Mouse (Mus musculus) heart, postnatal 0 days (tissue): ENCODE measurements around the gene Pparg. TPM values are rescaled to one million over a fixed set of nuclear protein-coding genes. Genes with fewer than 3 reads are reported as not detected.
A peak's percentile ranks its signal among the peaks of the same experiment; 100 is the strongest.

Experiments used
- ATAC-seq: fragments of 200-750 bp; cut with Nextera tagmentation; 2 replicates; pipeline ENCODE4 v1.8.0; 2017; ENCODE audit warnings: low read depth, moderate number of reproducible peaks, moderate library complexity; ENCODE audit not compliant: insufficient read depth
- DNase-seq: peaks from one replicate; pipeline ENCODE4 v3.0.0-alpha.2; 2016; ENCODE audit warnings: low spot score
- H3K27ac ChIP-seq: fragments of 300-500 bp; sonication (generic); 2 replicates; pipeline ENCODE4 v1.5.1; 2014; ENCODE audit warnings: low read depth, mild to moderate bottlenecking
- H3K27me3 ChIP-seq: fragments of 300-500 bp; sonication (generic); 2 replicates; pipeline ENCODE4 v1.6.1; 2014; ENCODE audit warnings: low read length, mixed read lengths; ENCODE audit not compliant: control insufficient read depth, insufficient read depth
- H3K36me3 ChIP-seq: fragments of 300-500 bp; sonication (generic); replicated peaks from 2 replicates; pipeline ENCODE4 v1.6.1; 2014; ENCODE audit warnings: low read length, mixed read lengths; ENCODE audit not compliant: control insufficient read depth, insufficient read depth
- H3K4me1 ChIP-seq: fragments of 300-500 bp; sonication (generic); 2 replicates; pipeline ENCODE4 v1.6.1; 2014; ENCODE audit warnings: antibody characterized with exemption; ENCODE audit not compliant: control insufficient read depth, insufficient read depth
- H3K4me2 ChIP-seq: fragments of 300-500 bp; sonication (generic); 2 replicates; pipeline ENCODE4 v1.6.1; 2014; ENCODE audit warnings: low read depth, mild to moderate bottlenecking, low read length, moderate library complexity
- H3K4me3 ChIP-seq: fragments of 300-500 bp; sonication (generic); 2 replicates; pipeline ENCODE4 v1.5.1; 2014; ENCODE audit warnings: low read depth, low read length
- H3K9ac ChIP-seq: fragments of 300-500 bp; sonication (generic); replicated peaks from 2 replicates; pipeline ENCODE4 v1.6.1; 2014; ENCODE audit warnings: low read depth, low read length, mixed read lengths
- H3K9me3 ChIP-seq: fragments of 300-500 bp; sonication (generic); replicated peaks from 2 replicates; pipeline ENCODE4 v1.6.1; 2016; ENCODE audit warnings: low read length; ENCODE audit not compliant: control insufficient read depth
- CTCF ChIP-seq: IDR thresholded peaks from 2 replicates; pipeline ENCODE4 v1.5.1; 2016; ENCODE audit warnings: antibody characterized with exemption, control low read depth, low read depth
- EP300 ChIP-seq: IDR thresholded peaks from 2 replicates; pipeline ENCODE4 v1.6.1; 2016; ENCODE audit warnings: antibody characterized with exemption, low read depth
- WGBS: fragments of 180-500 bp; shearing (Covaris S2); extraction: QIAGEN DNeasy Blood & Tissue Kit; methylation state at CpG from one replicate; pipeline ENCODE4 v1.1.7; 2014; 5-methylcytosine and 5-hydroxymethylcytosine counted together
- polyA plus RNA-seq: library from polyadenylated mRNA; unstranded; fragments of >200 nt; fragmentation: Nextera tagmentation; extraction: Ambion mirVana; gene quantifications from 2 replicates; pipeline ENCODE4 v1.2.1, GENCODE M21; 2015
- total RNA-seq: library from RNA; depleted of rRNA; stranded (reverse); fragments of >200 nt; gene quantifications from 2 replicates; pipeline ENCODE4 v1.2.3, GENCODE M21; 2014; ENCODE audit warnings: low replicate concordance; rRNA removed

The Pparg gene
- total RNA-seq, result 3.7 and 8.0 TPM in 2 replicates
- polyA plus RNA-seq, result 5.3 and 5.8 TPM in 2 replicates

DNA sequence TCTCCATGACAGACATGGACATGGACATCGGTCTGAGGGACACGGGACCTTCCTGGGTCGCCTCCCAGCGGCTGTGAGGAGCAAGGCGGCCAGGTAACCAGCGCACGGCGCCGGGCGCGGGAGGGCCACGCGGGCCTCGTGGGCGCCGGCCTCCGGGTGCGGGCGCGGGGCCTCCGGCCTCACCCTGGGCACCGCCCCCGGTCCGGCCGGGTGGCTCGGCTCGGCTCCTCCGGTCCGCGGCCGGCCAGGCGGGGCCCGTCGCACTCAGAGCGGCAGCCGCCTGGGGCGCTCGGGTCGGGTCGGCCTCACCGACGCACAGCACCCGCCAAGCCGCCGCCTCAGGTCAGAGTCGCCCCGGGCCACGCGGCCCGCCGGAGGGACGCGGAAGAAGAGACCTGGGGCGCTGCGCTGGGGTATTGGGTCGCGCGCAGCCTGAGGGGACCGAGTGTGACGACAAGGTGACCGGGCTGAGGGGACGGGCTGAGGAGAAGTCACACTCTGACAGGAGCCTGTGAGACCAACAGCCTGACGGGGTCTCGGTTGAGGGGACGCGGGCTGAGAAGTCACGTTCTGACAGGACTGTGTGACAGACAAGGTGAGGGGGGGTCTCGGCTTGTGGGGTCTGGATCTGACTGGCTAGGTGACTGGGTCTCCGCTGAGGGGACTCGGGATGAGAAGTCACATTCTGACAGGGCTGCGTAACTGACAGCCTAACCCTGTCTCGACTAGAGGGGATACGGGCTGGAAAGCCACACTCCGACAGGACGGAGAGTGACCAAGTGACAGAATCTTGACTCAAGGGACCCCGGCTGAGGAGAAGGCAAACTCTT lies at the start of gene Pparg:
Pparg (plus strand) TSS at position 176 of the 830 bp plus-strand sequence.
- Histone ChIP-seq H3K4me3 (peak within 1 kb of the TSS; percentile 53), H3K4me1 (no peaks in the 10 kb centered on the region), H3K4me2 (peak within 1 kb of the TSS; percentile 76), H3K27ac (peak within 1 kb of the TSS; percentile 36), H3K27me3 (peaks cover 14% of the 10 kb centered on the region), H3K9me3 (peaks cover 6% of the 10 kb centered on the region; the same call in 1 of the 2 replicates), H3K36me3 (no peaks in the 10 kb centered on the region), H3K9ac (peak within 1 kb of the TSS; percentile 50)
- WGBS, result under 1% methylated on average over 72 of the region's 76 CpGs
- peak; percentile 81 for ATAC-seq
- no peak for DNase-seq
- TF ChIP-seq CTCF, result peak; percentile 12; the same call in 1 of the 2 replicates
- TF ChIP-seq EP300, result no peak

DNA sequence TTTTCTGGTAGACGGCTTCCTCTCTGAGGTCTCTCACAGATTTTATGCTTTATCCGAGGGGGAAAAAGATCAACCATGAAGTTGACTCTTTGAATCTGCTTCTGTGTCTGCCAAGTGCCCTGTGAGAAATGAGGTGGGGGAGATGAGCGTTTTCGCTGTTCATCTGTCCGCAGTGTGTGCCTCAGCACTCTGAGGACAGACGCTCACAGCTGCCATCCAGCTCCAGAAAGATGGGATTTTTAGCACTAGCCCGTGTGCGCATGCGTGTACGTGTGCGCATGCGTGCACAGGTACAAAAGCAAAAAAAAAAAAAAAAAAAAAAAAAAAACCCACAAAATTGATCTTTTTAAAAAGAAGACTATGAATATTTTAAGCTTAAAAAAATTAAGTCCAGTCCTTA lies 48.0 kb upstream of the Pparg start:
- DNase-seq (no peak), ATAC-seq (no peak)
- Histone ChIP-seq H3K27me3 (no peaks in the 10 kb centered on the region), H3K36me3 (no peaks in the 10 kb centered on the region), H3K9me3 (no peaks in the 10 kb centered on the region), H3K27ac (no peak overlapping the region), H3K4me1 (no peaks in the 10 kb centered on the region; the same call in 1 of the 2 replicates), H3K4me3 (no peak overlapping the region), H3K9ac (no peak overlapping the region), H3K4me2 (no peak overlapping the region)
- no peak for TF ChIP-seq CTCF
- WGBS, result 68% methylated on average over 12 of the region's 12 CpGs

DNA sequence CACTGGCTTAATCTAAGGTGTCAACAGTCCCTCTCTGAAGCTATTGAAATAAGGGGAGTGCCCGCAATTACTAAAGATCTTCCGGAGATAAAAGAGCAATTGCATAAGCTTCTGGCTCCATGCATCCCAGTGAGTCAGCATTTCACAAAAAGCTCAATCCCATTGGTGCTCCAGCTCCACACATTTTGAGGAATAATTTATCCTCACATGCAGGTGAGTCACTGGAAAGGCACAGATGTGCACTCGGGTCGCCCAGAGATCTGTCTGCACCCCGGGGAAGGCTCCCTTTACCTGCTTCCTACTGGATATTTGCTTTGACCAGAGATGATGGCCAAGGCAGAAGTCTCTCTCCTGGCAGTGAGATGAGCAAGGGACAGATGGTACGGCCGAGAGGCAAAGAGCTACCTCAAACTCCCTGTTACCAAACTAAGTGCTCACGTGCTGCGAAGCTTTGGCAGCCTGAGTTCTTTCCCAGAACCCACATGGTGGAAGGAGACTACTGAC lies 47.5 kb upstream of the Pparg start:
- ATAC-seq (no peak), DNase-seq (no peak)
- no peaks in the 10 kb centered on the region for H3K9me3 ChIP-seq
- H3K4me3 ChIP-seq, result no peak overlapping the region
- no peaks in the 10 kb centered on the region; the same call in 1 of the 2 replicates for H3K4me1 ChIP-seq
- TF ChIP-seq EP300 (no peak), CTCF (no peak)
- no peak overlapping the region for H3K4me2 ChIP-seq
- no peak overlapping the region for H3K9ac ChIP-seq
- H3K36me3 ChIP-seq, result no peaks in the 10 kb centered on the region
- H3K27me3 ChIP-seq, result no peaks in the 10 kb centered on the region
- no peak overlapping the region for H3K27ac ChIP-seq
- WGBS, result 58% methylated on average over 9 of the region's 9 CpGs

DNA sequence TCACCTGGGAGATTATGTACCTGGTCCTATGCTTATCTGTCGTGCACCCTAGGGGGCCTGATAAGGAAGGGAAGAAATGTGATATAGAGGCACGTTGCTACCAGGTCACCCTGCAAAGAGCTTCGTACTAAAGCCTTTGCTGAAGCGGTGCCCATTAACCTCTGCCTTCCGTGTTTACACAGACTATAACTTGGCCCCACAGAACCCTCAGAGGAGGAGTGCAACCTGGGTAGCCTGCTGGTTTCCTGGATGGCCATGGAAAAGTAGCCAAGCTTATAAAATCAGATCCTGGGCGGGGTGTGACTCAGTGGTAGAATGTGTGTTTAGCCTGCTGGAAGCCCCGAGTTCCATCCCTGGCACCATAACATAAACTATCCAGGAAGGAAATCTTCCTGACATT lies 46.8 kb upstream of the Pparg start:
- TF ChIP-seq CTCF, result no peak
- TF ChIP-seq EP300, result no peak
- no peak overlapping the region for H3K27ac ChIP-seq
- ATAC-seq (no peak), DNase-seq (no peak)
- H3K36me3 ChIP-seq, result no peaks in the 10 kb centered on the region
- H3K9me3 ChIP-seq, result no peaks in the 10 kb centered on the region
- H3K9ac ChIP-seq, result no peak overlapping the region
- H3K4me1 ChIP-seq, result no peaks in the 10 kb centered on the region; the same call in 1 of the 2 replicates
- no peaks in the 10 kb centered on the region for H3K27me3 ChIP-seq
- 53% methylated on average over 7 of the region's 7 CpGs for WGBS
- no peak overlapping the region for H3K4me2 ChIP-seq
- no peak overlapping the region for H3K4me3 ChIP-seq

DNA sequence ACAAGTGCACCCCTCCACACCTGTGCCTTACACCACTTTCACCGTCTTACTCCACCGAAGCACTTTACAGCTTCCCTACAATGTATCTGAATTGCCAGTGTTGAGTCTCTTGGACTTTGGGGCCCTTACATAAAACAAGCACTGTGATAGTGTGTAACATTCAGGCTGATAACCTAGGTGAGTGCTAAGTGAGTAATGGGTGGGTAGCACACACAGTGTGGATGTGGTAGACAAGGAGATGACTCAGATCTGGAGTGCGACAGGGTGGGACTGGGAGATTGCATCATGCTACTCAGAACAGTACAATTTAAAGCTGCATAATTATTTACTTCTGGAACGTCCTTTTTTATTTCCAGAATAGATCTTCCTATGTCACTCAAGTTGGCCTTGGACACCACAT lies 45.0 kb upstream of the Pparg start:
- Histone ChIP-seq H3K27me3 (no peaks in the 10 kb centered on the region), H3K27ac (no peak overlapping the region), H3K4me1 (no peaks in the 10 kb centered on the region; the same call in 1 of the 2 replicates), H3K4me3 (no peak overlapping the region), H3K9ac (no peak overlapping the region), H3K4me2 (no peak overlapping the region), H3K36me3 (no peaks in the 10 kb centered on the region), H3K9me3 (no peaks in the 10 kb centered on the region)
- 77% methylated on average over 4 of the region's 4 CpGs for WGBS
- DNase-seq (no peak), ATAC-seq (no peak)
- TF ChIP-seq EP300 (no peak), CTCF (no peak)
